8 mouse cellular contexts compared by ENCODE assay signal in the genomic region with DNA sequence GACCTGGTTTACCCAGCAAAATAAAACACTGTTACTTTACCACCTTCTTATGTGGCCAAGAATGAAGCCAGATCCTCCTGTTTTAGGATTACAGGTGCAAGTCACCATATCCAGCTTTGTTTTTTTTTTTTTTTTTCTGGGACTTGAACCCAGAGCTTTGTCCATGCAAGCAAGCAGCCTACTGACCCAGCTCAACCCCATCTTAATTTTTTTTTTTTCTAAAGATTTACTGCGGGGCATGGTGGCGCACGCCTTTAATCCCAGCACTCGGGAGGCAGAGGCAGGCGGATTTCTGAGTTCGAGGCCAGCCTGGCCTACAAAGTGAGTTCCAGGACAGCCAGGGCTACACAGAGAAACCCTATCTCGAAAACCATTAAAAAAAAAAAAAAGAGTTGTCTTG. TPM values are rescaled to one million over a fixed set of nuclear protein-coding genes. Genes with fewer than 3 reads are reported as not detected.
DNase-seq lines count a peak whose midpoint lies in the region; ATAC-seq and TF ChIP-seq lines count a peak whose summit lies in the region.
"Not testable (repeated sequence)": the region's sequence is repeated elsewhere in the genome, so short reads cannot be mapped to it uniquely, and the experiment has no call there.

No protein-coding gene starts in this region.

- peak overlapping the region; percentile 32 for H3K4me2 ChIP-seq in CH12.LX (ENCODE audit: insufficient read depth, low read depth, poor library complexity, severe bottlenecking)
- peak overlapping the region; percentile 74 for H3K4me2 ChIP-seq in embryonic facial prominence, embryonic 14.5 days (ENCODE audit: low read depth, low read length)
- H3K4me2 ChIP-seq in hindbrain, embryonic 13.5 days, result peak overlapping the region; percentile 57
- peak overlapping the region; percentile 80 for H3K4me2 ChIP-seq in kidney, embryonic 16.5 days (replicated peaks; ENCODE audit: low read depth, low read length)
- H3K4me2 ChIP-seq in liver, embryonic 13.5 days, result peak overlapping the region; percentile 77
- peak overlapping the region; percentile 53; the same call in 1 of the 2 replicates for H3K4me2 ChIP-seq in neural tube, embryonic 14.5 days (ENCODE audit: low read depth, low read length)

- 97% methylated on average over 7 of the region's 7 CpGs for whole genome bisulfite sequencing in embryonic facial prominence, embryonic 14.5 days
- WGBS in heart, embryonic 10.5 days, result 90% methylated on average over 7 of the region's 7 CpGs
- 92% methylated on average over 7 of the region's 7 CpGs for WGBS in hindbrain, embryonic 13.5 days
- 91% methylated on average over 7 of the region's 7 CpGs for WGBS in kidney, embryonic 16.5 days
- WGBS in liver, embryonic 13.5 days (ENCODE audit: insufficient replicate concordance), result 81% methylated on average over 7 of the region's 7 CpGs
- WGBS in midbrain, embryonic 10.5 days, result 94% methylated on average over 7 of the region's 7 CpGs
- 95% methylated on average over 7 of the region's 7 CpGs for WGBS in neural tube, embryonic 14.5 days

- dilution Hi-C loops in CH12.LX (cut with MboI; ENCODE audit: extremely low pct_ligation_motif_present, extremely low pct_unique_long_range_greater_than_20kb, low sequenced_read_pairs), result not testable (repeated sequence)

- H3K79me2 ChIP-seq in CH12.LX (replicated peaks; ENCODE audit: control insufficient read depth, extremely low read depth, insufficient read depth, poor library complexity, severe bottlenecking), result peaks cover 15% of the 10 kb centered on the region

- not testable (repeated sequence) for TF ChIP-seq POLR2A in CH12.LX (IDR thresholded peaks at IDR 0.05; ENCODE audit: low read depth, low read length)

- not testable (repeated sequence) for H3K27ac ChIP-seq in CH12.LX (ENCODE audit: insufficient read depth, low read depth); hindbrain, embryonic 13.5 days; neural tube, embryonic 14.5 days (ENCODE audit: low read depth, low read length)
- H3K27ac ChIP-seq in embryonic facial prominence, embryonic 14.5 days (replicated peaks; ENCODE audit: low read depth, low read length), result peak overlapping the region; percentile 87; the same call in 1 of the 2 replicates
- H3K27ac ChIP-seq in heart, embryonic 10.5 days, result peak overlapping the region; percentile 88
- H3K27ac ChIP-seq in kidney, embryonic 16.5 days (ENCODE audit: low read length), result peak overlapping the region; percentile 96
- peak overlapping the region; percentile 85 for H3K27ac ChIP-seq in liver, embryonic 13.5 days
- peak overlapping the region; percentile 82 for H3K27ac ChIP-seq in midbrain, embryonic 10.5 days (replicated peaks)

- peaks cover 9 to 25% of the 10 kb centered on the region in 2 experiments for H3K4me1 ChIP-seq in CH12.LX (ENCODE audit: control insufficient read depth in 1 of 2, insufficient read depth in 2 of 2)
- H3K4me1 ChIP-seq in embryonic facial prominence, embryonic 14.5 days (ENCODE audit: control insufficient read depth, insufficient read depth, low read length), result peaks cover 19% of the 10 kb centered on the region
- H3K4me1 ChIP-seq in heart, embryonic 10.5 days, result peaks cover 23% of the 10 kb centered on the region
- peaks cover 29% of the 10 kb centered on the region for H3K4me1 ChIP-seq in hindbrain, embryonic 13.5 days (replicated peaks)
- peaks cover 23% of the 10 kb centered on the region for H3K4me1 ChIP-seq in kidney, embryonic 16.5 days (ENCODE audit: insufficient read depth, low read length)
- H3K4me1 ChIP-seq in liver, embryonic 13.5 days (replicated peaks), result peaks cover 56% of the 10 kb centered on the region
- H3K4me1 ChIP-seq in midbrain, embryonic 10.5 days, result peaks cover 24% of the 10 kb centered on the region
- H3K4me1 ChIP-seq in neural tube, embryonic 14.5 days (ENCODE audit: control insufficient read depth, insufficient read depth, low read length), result peaks cover 10% of the 10 kb centered on the region

- not testable (repeated sequence) for H3K9me3 ChIP-seq in CH12.LX (replicated peaks; ENCODE audit: low read length); embryonic facial prominence, embryonic 14.5 days (ENCODE audit: control insufficient read depth, low read length); heart, embryonic 10.5 days; hindbrain, embryonic 13.5 days; kidney, embryonic 16.5 days (ENCODE audit: low read length); liver, embryonic 13.5 days (replicated peaks); midbrain, embryonic 10.5 days (replicated peaks); neural tube, embryonic 14.5 days (ENCODE audit: control insufficient read depth, low read length)

- H3K9ac ChIP-seq in CH12.LX (ENCODE audit: insufficient read depth, low read depth), result peak overlapping the region; percentile 89; the same call in 1 of the 2 replicates
- peak overlapping the region; percentile 66 for H3K9ac ChIP-seq in embryonic facial prominence, embryonic 14.5 days (ENCODE audit: low read depth, low read length)
- not testable (repeated sequence) for H3K9ac ChIP-seq in hindbrain, embryonic 13.5 days; neural tube, embryonic 14.5 days (replicated peaks; ENCODE audit: low read depth, low read length)
- peak overlapping the region; percentile 81 for H3K9ac ChIP-seq in kidney, embryonic 16.5 days (replicated peaks; ENCODE audit: low read length)
- H3K9ac ChIP-seq in liver, embryonic 13.5 days, result peak overlapping the region; percentile 79

- not testable (repeated sequence) for H3K27me3 ChIP-seq in CH12.LX (replicated peaks); embryonic facial prominence, embryonic 14.5 days (replicated peaks; ENCODE audit: control insufficient read depth, insufficient read depth, low read length); heart, embryonic 10.5 days (ENCODE audit: insufficient read depth, poor library complexity, severe bottlenecking); hindbrain, embryonic 13.5 days; kidney, embryonic 16.5 days (ENCODE audit: insufficient read depth, low read length); liver, embryonic 13.5 days; midbrain, embryonic 10.5 days (ENCODE audit: low read depth, poor library complexity, severe bottlenecking); neural tube, embryonic 14.5 days (ENCODE audit: control insufficient read depth, insufficient read depth, low read length)

- peak overlapping the region in 1 of 3 experiments; percentile 55 for H3K4me3 ChIP-seq in CH12.LX (replicated peaks in 1 of 3; ENCODE audit: low read depth in 2 of 3, low read length in 2 of 3, poor library complexity in 1 of 3)
- H3K4me3 ChIP-seq in embryonic facial prominence, embryonic 14.5 days (ENCODE audit: low read depth, low read length), result 0 out of 2 replicates have a peak overlapping the region, but pooled peaks have one; percentile 40
- peak overlapping the region; percentile 54 for H3K4me3 ChIP-seq in heart, embryonic 10.5 days
- H3K4me3 ChIP-seq in hindbrain, embryonic 13.5 days, result peak overlapping the region; percentile 32; the same call in 1 of the 2 replicates
- peak overlapping the region; percentile 50 for H3K4me3 ChIP-seq in kidney, embryonic 16.5 days (ENCODE audit: low read length)
- H3K4me3 ChIP-seq in liver, embryonic 13.5 days (replicated peaks), result peak overlapping the region; percentile 57
- H3K4me3 ChIP-seq in midbrain, embryonic 10.5 days, result peak overlapping the region; percentile 46
- peak overlapping the region; percentile 25; the same call in 1 of the 2 replicates for H3K4me3 ChIP-seq in neural tube, embryonic 14.5 days (ENCODE audit: low read depth, low read length)

- not testable (repeated sequence) for H3K36me3 ChIP-seq in CH12.LX (replicated peaks in 1 of 2; ENCODE audit: control insufficient read depth in 1 of 2, insufficient read depth in 1 of 2, low read length in 1 of 2); embryonic facial prominence, embryonic 14.5 days (ENCODE audit: control insufficient read depth, insufficient read depth, low read length); heart, embryonic 10.5 days; hindbrain, embryonic 13.5 days; kidney, embryonic 16.5 days (ENCODE audit: insufficient read depth, low read length); liver, embryonic 13.5 days; midbrain, embryonic 10.5 days; neural tube, embryonic 14.5 days (ENCODE audit: control insufficient read depth, insufficient read depth, low read length)

- not testable (repeated sequence) for TF ChIP-seq CTCF in CH12.LX (conservative IDR thresholded peaks at IDR 0.05 in 1 of 2, IDR thresholded peaks at IDR 0.05 in 1 of 2; ENCODE audit: low read depth in 2 of 2, low read length in 2 of 2)

- not testable (repeated sequence) for DNase-seq in CH12.LX (ENCODE audit: extremely low read depth); embryonic facial prominence, embryonic 14.5 days (ENCODE audit: low spot score); heart, embryonic 10.5 days (ENCODE audit: low spot score); liver, embryonic 13.5 days; midbrain, embryonic 10.5 days (ENCODE audit: low spot score)

- not testable (repeated sequence) for TF ChIP-seq EP300 in CH12.LX (IDR thresholded peaks at IDR 0.05; ENCODE audit: low read length)

- in situ Hi-C loops in CH12.LX (cut with MboI; ENCODE audit: low pct_ligation_motif_present, low pct_unique_long_range_greater_than_20kb, low sequenced_read_pairs), result loop anchor here (10.0 kb wide), 1 partner anchor 69 kb away; the partner anchor contains the start of gene 0610009B22Rik

- not testable (repeated sequence) for ATAC-seq in embryonic facial prominence, embryonic 14.5 days (ENCODE audit: low read depth); hindbrain, embryonic 13.5 days (ENCODE audit: low FRiP score); kidney, embryonic 16.5 days (ENCODE audit: low FRiP score, low TSS enrichment); liver, embryonic 13.5 days (ENCODE audit: low read depth); neural tube, embryonic 14.5 days (ENCODE audit: low read depth)

- TF ChIP-seq RAD21 in CH12.LX (IDR thresholded peaks at IDR 0.05; ENCODE audit: low read depth, low read length), result not testable (repeated sequence)

RNA-seq across cellular contexts. Expression of gene Nhp2, which starts 3.4 kb away (rescaled TPM):
- total RNA-seq in CH12.LX (2012; rRNA removed), result 489 and 641 TPM in 2 replicates
- 649 and 722 TPM in 2 replicates for total RNA-seq in CH12.LX (2014; rRNA removed)
- polyA plus RNA-seq in CH12.LX (2012; ENCODE audit: insufficient read length, low read depth), result 847 and 914 TPM in 2 replicates
- 158 and 162 TPM in 2 replicates for polyA plus RNA-seq in embryonic facial prominence, embryonic 14.5 days (2014; fragmentation: Nextera tagmentation; extraction: Ambion mirVana)
- polyA plus RNA-seq in heart, embryonic 10.5 days (2016; fragmentation: Nextera tagmentation; extraction: Ambion mirVana), result 154 and 210 TPM in 2 replicates
- polyA plus RNA-seq in hindbrain, embryonic 13.5 days (2015; fragmentation: Nextera tagmentation; extraction: Ambion mirVana), result 99.6 and 108 TPM in 2 replicates
- polyA plus RNA-seq in kidney, embryonic 16.5 days (2015; fragmentation: Nextera tagmentation; extraction: Ambion mirVana), result 156 and 158 TPM in 2 replicates
- polyA plus RNA-seq in liver, embryonic 13.5 days (2015; fragmentation: Nextera tagmentation; extraction: Ambion mirVana), result 186 and 203 TPM in 2 replicates
- polyA plus RNA-seq in midbrain, embryonic 10.5 days (2016; fragmentation: Nextera tagmentation; extraction: Ambion mirVana), result 209 and 269 TPM in 2 replicates
- 104 and 112 TPM in 2 replicates for polyA plus RNA-seq in neural tube, embryonic 14.5 days (2014; fragmentation: Nextera tagmentation; extraction: Ambion mirVana)

RNA-seq across cellular contexts. Expression of gene Hnrnpab, which starts 9.5 kb away (rescaled TPM):
- 893 and 1,222 TPM in 2 replicates for total RNA-seq in CH12.LX (2012; rRNA removed)
- total RNA-seq in CH12.LX (2014; rRNA removed), result 1,100 and 1,160 TPM in 2 replicates
- polyA plus RNA-seq in CH12.LX (2012; ENCODE audit: insufficient read length, low read depth), result 2,181 and 2,430 TPM in 2 replicates
- polyA plus RNA-seq in embryonic facial prominence, embryonic 14.5 days (2014; fragmentation: Nextera tagmentation; extraction: Ambion mirVana), result 433 and 475 TPM in 2 replicates
- 341 and 617 TPM in 2 replicates for polyA plus RNA-seq in heart, embryonic 10.5 days (2016; fragmentation: Nextera tagmentation; extraction: Ambion mirVana)
- 400 and 427 TPM in 2 replicates for polyA plus RNA-seq in hindbrain, embryonic 13.5 days (2015; fragmentation: Nextera tagmentation; extraction: Ambion mirVana)
- polyA plus RNA-seq in kidney, embryonic 16.5 days (2015; fragmentation: Nextera tagmentation; extraction: Ambion mirVana), result 343 and 374 TPM in 2 replicates
- polyA plus RNA-seq in liver, embryonic 13.5 days (2015; fragmentation: Nextera tagmentation; extraction: Ambion mirVana), result 250 and 275 TPM in 2 replicates
- polyA plus RNA-seq in midbrain, embryonic 10.5 days (2016; fragmentation: Nextera tagmentation; extraction: Ambion mirVana), result 587 and 631 TPM in 2 replicates
- polyA plus RNA-seq in neural tube, embryonic 14.5 days (2014; fragmentation: Nextera tagmentation; extraction: Ambion mirVana), result 329 and 397 TPM in 2 replicates

RNA-seq across cellular contexts. Expression of gene Rmnd5b, which starts 19.6 kb away (rescaled TPM):
- total RNA-seq in CH12.LX (2012; rRNA removed) (46.6 and 46.7 TPM in 2 replicates), CH12.LX (2014; rRNA removed) (39.0 and 41.1 TPM in 2 replicates)
- 59.5 and 60.2 TPM in 2 replicates for polyA plus RNA-seq in CH12.LX (2012; ENCODE audit: insufficient read length, low read depth)
- polyA plus RNA-seq in embryonic facial prominence, embryonic 14.5 days (2014; fragmentation: Nextera tagmentation; extraction: Ambion mirVana), result 44.2 and 50.4 TPM in 2 replicates
- polyA plus RNA-seq in heart, embryonic 10.5 days (2016; fragmentation: Nextera tagmentation; extraction: Ambion mirVana), result 34.3 and 37.9 TPM in 2 replicates
- polyA plus RNA-seq in hindbrain, embryonic 13.5 days (2015; fragmentation: Nextera tagmentation; extraction: Ambion mirVana), result 74.8 and 77.7 TPM in 2 replicates
- polyA plus RNA-seq in kidney, embryonic 16.5 days (2015; fragmentation: Nextera tagmentation; extraction: Ambion mirVana), result 48.9 and 51.9 TPM in 2 replicates
- polyA plus RNA-seq in liver, embryonic 13.5 days (2015; fragmentation: Nextera tagmentation; extraction: Ambion mirVana), result 24.9 and 25.1 TPM in 2 replicates
- polyA plus RNA-seq in midbrain, embryonic 10.5 days (2016; fragmentation: Nextera tagmentation; extraction: Ambion mirVana), result 38.6 TPM in 2 replicates
- polyA plus RNA-seq in neural tube, embryonic 14.5 days (2014; fragmentation: Nextera tagmentation; extraction: Ambion mirVana), result 81.8 and 93.5 TPM in 2 replicates

RNA-seq across cellular contexts. Expression of gene Phykpl, which starts 31.6 kb away (rescaled TPM):
- 30.9 and 40.5 TPM in 2 replicates for total RNA-seq in CH12.LX (2012; rRNA removed)
- 19.4 and 25.2 TPM in 2 replicates for total RNA-seq in CH12.LX (2014; rRNA removed)
- 39.6 and 44.0 TPM in 2 replicates for polyA plus RNA-seq in CH12.LX (2012; ENCODE audit: insufficient read length, low read depth)
- polyA plus RNA-seq in embryonic facial prominence, embryonic 14.5 days (2014; fragmentation: Nextera tagmentation; extraction: Ambion mirVana), result 15.2 and 17.4 TPM in 2 replicates
- polyA plus RNA-seq in heart, embryonic 10.5 days (2016; fragmentation: Nextera tagmentation; extraction: Ambion mirVana), result 18.1 and 18.2 TPM in 2 replicates
- 10.5 and 11.0 TPM in 2 replicates for polyA plus RNA-seq in hindbrain, embryonic 13.5 days (2015; fragmentation: Nextera tagmentation; extraction: Ambion mirVana)
- 25.0 and 26.2 TPM in 2 replicates for polyA plus RNA-seq in kidney, embryonic 16.5 days (2015; fragmentation: Nextera tagmentation; extraction: Ambion mirVana)
- polyA plus RNA-seq in liver, embryonic 13.5 days (2015; fragmentation: Nextera tagmentation; extraction: Ambion mirVana), result 14.4 and 15.0 TPM in 2 replicates
- 14.4 and 15.1 TPM in 2 replicates for polyA plus RNA-seq in midbrain, embryonic 10.5 days (2016; fragmentation: Nextera tagmentation; extraction: Ambion mirVana)
- polyA plus RNA-seq in neural tube, embryonic 14.5 days (2014; fragmentation: Nextera tagmentation; extraction: Ambion mirVana), result 9.9 and 11.7 TPM in 2 replicates

RNA-seq across cellular contexts. Expression of gene N4bp3, which starts 34.5 kb away (rescaled TPM):
- total RNA-seq in CH12.LX (2012; rRNA removed), result 19.7 and 21.2 TPM in 2 replicates
- total RNA-seq in CH12.LX (2014; rRNA removed), result 17.8 and 19.1 TPM in 2 replicates
- 22.1 and 25.4 TPM in 2 replicates for polyA plus RNA-seq in CH12.LX (2012; ENCODE audit: insufficient read length, low read depth)
- polyA plus RNA-seq in embryonic facial prominence, embryonic 14.5 days (2014; fragmentation: Nextera tagmentation; extraction: Ambion mirVana), result 32.1 and 37.8 TPM in 2 replicates
- 6.9 and 12.0 TPM in 2 replicates for polyA plus RNA-seq in heart, embryonic 10.5 days (2016; fragmentation: Nextera tagmentation; extraction: Ambion mirVana)
- polyA plus RNA-seq in hindbrain, embryonic 13.5 days (2015; fragmentation: Nextera tagmentation; extraction: Ambion mirVana), result 12.9 and 14.1 TPM in 2 replicates
- 30.9 and 34.1 TPM in 2 replicates for polyA plus RNA-seq in kidney, embryonic 16.5 days (2015; fragmentation: Nextera tagmentation; extraction: Ambion mirVana)
- 3.1 and 3.2 TPM in 2 replicates for polyA plus RNA-seq in liver, embryonic 13.5 days (2015; fragmentation: Nextera tagmentation; extraction: Ambion mirVana)
- polyA plus RNA-seq in midbrain, embryonic 10.5 days (2016; fragmentation: Nextera tagmentation; extraction: Ambion mirVana), result 16.9 and 21.7 TPM in 2 replicates
- polyA plus RNA-seq in neural tube, embryonic 14.5 days (2014; fragmentation: Nextera tagmentation; extraction: Ambion mirVana), result 16.2 and 17.7 TPM in 2 replicates
